Mouse (Mus musculus): ENCODE data around the gene Gm29776. TPM values are rescaled to one million over a fixed set of nuclear protein-coding genes. Genes with fewer than 3 reads are reported as not detected.

The Gm29776 gene
- polyA plus RNA-seq, 1 experiment from 2014 or later = 0.32 TPM

DNA sequence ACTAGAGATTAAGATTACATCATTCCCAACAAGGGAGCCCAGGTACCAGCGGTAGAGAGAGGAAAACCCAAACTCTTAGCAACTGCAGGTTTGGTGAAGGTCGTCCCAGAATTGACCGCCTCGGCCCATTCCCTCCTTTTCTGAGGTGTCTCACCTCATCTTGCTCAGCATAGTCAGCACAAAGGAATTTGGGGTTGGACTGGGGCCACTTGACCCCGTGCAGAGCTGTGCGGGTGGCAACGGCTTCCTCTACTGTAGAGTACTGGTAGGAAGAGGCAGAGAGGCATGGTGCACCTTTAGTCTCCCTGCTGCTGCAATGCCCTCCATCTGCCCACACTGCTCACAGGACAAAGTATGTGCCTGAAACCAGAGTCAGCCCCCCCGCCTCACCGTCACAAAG lies 54.3 kb downstream of the Gm29776 start:
- H3K36me3 ChIP-seq (replicated peaks) = peaks cover 56% of the 10 kb centered on the region
- 96% methylated on average over 9 of the region's 9 CpGs for WGBS

GRCm38 (mm10) chr14:54643011-54643410 lies 55.6 kb downstream of the Gm29776 start:
- Histone ChIP-seq H3K4me1 (peaks cover 25% of the 10 kb centered on the region), H3K4me2 (no peak overlapping the region), H3K27ac (0 out of 2 replicates have a peak overlapping the region, but pooled peaks have one; percentile 26), H3K9me3 (no peaks in the 10 kb centered on the region), H3K36me3 (replicated peaks) (peaks cover 56% of the 10 kb centered on the region), H3K9ac (no peak overlapping the region), H3K27me3 (replicated peaks) (no peaks in the 10 kb centered on the region), H3K4me3 (no peak overlapping the region)
- 82% methylated on average over 2 of the region's 2 CpGs for WGBS
- ATAC-seq (replicated peaks) = no peak

More for the DNA sequence above, 54.3 kb downstream of the Gm29776 start:
- no peak for ATAC-seq (replicated peaks)
- Histone ChIP-seq H3K9ac (no peak overlapping the region), H3K4me1 (peaks cover 27% of the 10 kb centered on the region), H3K27ac (no peak overlapping the region), H3K9me3 (no peaks in the 10 kb centered on the region), H3K4me2 (no peak overlapping the region), H3K27me3 (replicated peaks) (no peaks in the 10 kb centered on the region), H3K4me3 (no peak overlapping the region)

Small RNAs within 50 kb of the gene (microRNA-seq; reads per million reads assigned to microRNA genes)
- 0.92 reads per million for gene Mir6948

Other genes starting within 250 kb of the Gm29776 start
- gene Lrp10, start 234.7 kb downstream of the Gm29776 start, polyA plus RNA-seq (2015; fragmentation: Nextera tagmentation; extraction: Ambion mirVana) = 28.9 and 31.4 TPM in 2 replicates
- 45.2 and 47.1 TPM in 2 replicates for gene Rem2, start 222.7 kb downstream of the Gm29776 start, polyA plus RNA-seq (2015; fragmentation: Nextera tagmentation; extraction: Ambion mirVana)
- 99.8 and 102 TPM in 2 replicates for gene Prmt5, start 181.3 kb downstream of the Gm29776 start, polyA plus RNA-seq (2015; fragmentation: Nextera tagmentation; extraction: Ambion mirVana)
- gene Haus4, start 144.2 kb downstream of the Gm29776 start, polyA plus RNA-seq (2015; fragmentation: Nextera tagmentation; extraction: Ambion mirVana) = 14.2 and 14.8 TPM in 2 replicates
- 8.7 and 11.2 TPM in 2 replicates for gene Ajuba, start 121.3 kb downstream of the Gm29776 start, polyA plus RNA-seq (2015; fragmentation: Nextera tagmentation; extraction: Ambion mirVana)
- 6.7 and 9.0 TPM in 2 replicates for gene 4931414P19Rik, start 92.8 kb downstream of the Gm29776 start, polyA plus RNA-seq (2015; fragmentation: Nextera tagmentation; extraction: Ambion mirVana)
- gene Psmb5, start 80.8 kb downstream of the Gm29776 start, polyA plus RNA-seq (2015; fragmentation: Nextera tagmentation; extraction: Ambion mirVana) = 445 and 463 TPM in 2 replicates
- not detected in 2 replicates for gene Psmb11, start 77.4 kb downstream of the Gm29776 start, polyA plus RNA-seq (2015; fragmentation: Nextera tagmentation; extraction: Ambion mirVana)
- not detected in 2 replicates for gene Gm17606, start 57.9 kb downstream of the Gm29776 start, polyA plus RNA-seq (2015; fragmentation: Nextera tagmentation; extraction: Ambion mirVana)
- 14.1 and 15.5 TPM in 2 replicates for gene Cdh24, start 57.5 kb downstream of the Gm29776 start, polyA plus RNA-seq (2015; fragmentation: Nextera tagmentation; extraction: Ambion mirVana)
- gene 1700123O20Rik, start 12.6 kb downstream of the Gm29776 start, polyA plus RNA-seq (2015; fragmentation: Nextera tagmentation; extraction: Ambion mirVana) = 65.5 and 65.6 TPM in 2 replicates
- gene Acin1, start 11.9 kb downstream of the Gm29776 start, polyA plus RNA-seq (2015; fragmentation: Nextera tagmentation; extraction: Ambion mirVana) = 145 TPM in 2 replicates
- 0.13 TPM in 1 of 2 replicates, not detected in the other for gene Cebpe, start 13.3 kb upstream of the Gm29776 start, polyA plus RNA-seq (2015; fragmentation: Nextera tagmentation; extraction: Ambion mirVana)
- 8.9 and 9.9 TPM in 2 replicates for gene Slc7a8, start 83.1 kb upstream of the Gm29776 start, polyA plus RNA-seq (2015; fragmentation: Nextera tagmentation; extraction: Ambion mirVana)
- gene Rnf212b, start 115.3 kb upstream of the Gm29776 start, polyA plus RNA-seq (2015; fragmentation: Nextera tagmentation; extraction: Ambion mirVana) = not detected in 2 replicates
- gene Homez, start 172.1 kb upstream of the Gm29776 start, polyA plus RNA-seq (2015; fragmentation: Nextera tagmentation; extraction: Ambion mirVana) = 13.6 and 14.5 TPM in 2 replicates
- gene Ppp1r3e, start 178.7 kb upstream of the Gm29776 start, polyA plus RNA-seq (2015; fragmentation: Nextera tagmentation; extraction: Ambion mirVana) = 3.3 and 3.4 TPM in 2 replicates
- 4.1 and 4.8 TPM in 2 replicates for gene Bcl2l2, start 184.5 kb upstream of the Gm29776 start, polyA plus RNA-seq (2015; fragmentation: Nextera tagmentation; extraction: Ambion mirVana)
- gene Gm20521, start 184.6 kb upstream of the Gm29776 start, polyA plus RNA-seq (2015; fragmentation: Nextera tagmentation; extraction: Ambion mirVana) = not detected in 2 replicates
- gene Pabpn1, start 193.7 kb upstream of the Gm29776 start, polyA plus RNA-seq (2015; fragmentation: Nextera tagmentation; extraction: Ambion mirVana) = 183 and 192 TPM in 2 replicates
- 229 and 248 TPM in 2 replicates for gene Slc22a17, start 214.3 kb upstream of the Gm29776 start, polyA plus RNA-seq (2015; fragmentation: Nextera tagmentation; extraction: Ambion mirVana)
- 15.0 and 16.9 TPM in 2 replicates for gene Efs, start 227.3 kb upstream of the Gm29776 start, polyA plus RNA-seq (2015; fragmentation: Nextera tagmentation; extraction: Ambion mirVana)
- 0.48 TPM in 1 of 2 replicates, not detected in the other for gene Il25, start 233.9 kb upstream of the Gm29776 start, polyA plus RNA-seq (2015; fragmentation: Nextera tagmentation; extraction: Ambion mirVana)
- gene Cmtm5, start 237.4 kb upstream of the Gm29776 start, polyA plus RNA-seq (2015; fragmentation: Nextera tagmentation; extraction: Ambion mirVana) = 6.5 and 7.2 TPM in 2 replicates

All from midbrain, embryonic 15.5 days (tissue).